In the genomic region with DNA sequence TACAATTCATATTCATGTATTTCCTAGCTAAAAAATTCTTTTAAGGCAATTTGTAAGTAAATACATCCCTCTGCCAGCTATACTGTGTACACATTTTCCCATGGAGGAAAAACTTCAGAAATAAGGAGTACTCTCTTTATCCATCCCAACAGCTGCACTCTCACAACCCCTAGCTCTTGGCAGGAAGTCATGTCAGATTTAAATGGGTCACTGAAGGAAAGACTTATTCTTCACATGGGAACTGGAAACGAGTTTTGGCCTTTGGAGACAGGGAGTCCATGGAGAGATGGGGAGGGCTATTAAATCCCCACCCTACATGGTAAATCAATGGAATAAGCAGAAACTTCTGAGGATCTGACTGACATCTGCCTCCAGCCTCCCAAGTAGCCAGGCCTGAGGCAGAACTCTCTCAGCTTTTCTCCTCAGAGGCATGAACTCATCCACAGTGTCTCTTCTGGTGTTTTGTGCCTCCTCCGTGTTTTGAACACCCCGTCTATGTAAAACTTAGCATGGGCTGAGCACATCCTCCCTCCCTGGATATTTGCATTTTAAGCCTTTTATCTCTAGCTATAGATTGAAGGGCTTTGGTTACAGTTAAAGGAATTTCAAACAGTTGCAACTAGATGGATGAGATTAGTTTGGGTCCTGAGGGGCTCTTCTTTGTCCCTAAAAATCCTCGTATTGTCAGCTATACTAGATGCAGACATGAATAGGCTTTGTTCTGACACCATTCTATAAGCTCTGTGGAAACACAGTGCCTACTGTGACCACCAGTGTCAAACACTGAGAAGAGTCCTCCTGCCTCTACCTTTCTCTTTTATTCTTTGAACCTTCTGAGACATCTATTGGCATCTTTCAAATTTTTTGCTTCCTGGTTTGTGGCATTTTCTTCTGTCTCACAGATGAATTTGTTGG, we compare ENCODE assay signal across 23 mouse cellular contexts.
A peak's percentile ranks its signal among the peaks of the same experiment; 100 is the strongest.
DNase-seq lines count a peak whose midpoint lies in the region; ATAC-seq and TF ChIP-seq lines count a peak whose summit lies in the region.
"Had no signal": no experiment of that assay in that cellular context is flagged by ENCODE, and none has a peak within 500 bp of the region (broad histone marks: within the 10 kb centered on the region; RNA-seq: fewer than 3 reads in every experiment).

No protein-coding gene starts in this region.

- no peak for TF ChIP-seq CTCF in lung, embryonic 14.5 days (IDR thresholded peaks at IDR 0.05; ENCODE audit: low read depth)
- no peak for TF ChIP-seq CTCF in lung, adult 2 months (IDR thresholded peaks at IDR 0.05; ENCODE audit: insufficient read depth, low read length)

- no peaks in the 10 kb centered on the region for H3K27me3 ChIP-seq in kidney, embryonic 15.5 days
- no peaks in the 10 kb centered on the region for H3K27me3 ChIP-seq in lung, embryonic 14.5 days (ENCODE audit: insufficient read depth, low read length)
- H3K27me3 ChIP-seq in midbrain, embryonic 13.5 days: no peaks in the 10 kb centered on the region
- H3K27me3 ChIP-seq: heart, embryonic 12.5 days; hindbrain, embryonic 15.5 days; liver, embryonic 12.5 days; stomach, embryonic 15.5 days had no signal

- H3K4me1 ChIP-seq in kidney, embryonic 15.5 days: 0 out of 2 replicates have a peak, but pooled peaks cover 2% of the 10 kb centered on the region
- no peaks in the 10 kb centered on the region for H3K4me1 ChIP-seq in lung, embryonic 14.5 days (ENCODE audit: insufficient read depth)
- H3K4me1 ChIP-seq in lung, adult 2 months (ENCODE audit: control insufficient read depth, insufficient read depth, low read length): no peaks in the 10 kb centered on the region
- peaks cover 8% of the 10 kb centered on the region for H3K4me1 ChIP-seq in midbrain, embryonic 13.5 days (replicated peaks)
- H3K4me1 ChIP-seq: heart, embryonic 12.5 days; liver, embryonic 12.5 days; stomach, embryonic 15.5 days had no signal

- TF ChIP-seq POLR2A in lung, adult 2 months (IDR thresholded peaks at IDR 0.05; ENCODE audit: borderline replicate concordance, extremely low read depth, low read depth, low read length): no peak

- H3K27ac ChIP-seq in kidney, embryonic 15.5 days: no peak overlapping the region
- H3K27ac ChIP-seq in lung, embryonic 14.5 days (ENCODE audit: low read depth): no peak overlapping the region
- no peak overlapping the region for H3K27ac ChIP-seq in midbrain, embryonic 13.5 days
- H3K27ac ChIP-seq: hindbrain, embryonic 15.5 days; liver, embryonic 12.5 days; macrophage; stomach, embryonic 15.5 days had no signal

- no peaks in the 10 kb centered on the region for H3K9me3 ChIP-seq in kidney, embryonic 15.5 days (replicated peaks)
- H3K9me3 ChIP-seq in lung, embryonic 14.5 days (ENCODE audit: low read depth, low read length): no peaks in the 10 kb centered on the region
- no peaks in the 10 kb centered on the region for H3K9me3 ChIP-seq in midbrain, embryonic 13.5 days
- H3K9me3 ChIP-seq: heart, embryonic 12.5 days; hindbrain, embryonic 15.5 days; liver, embryonic 12.5 days; stomach, embryonic 15.5 days had no signal

- peak; percentile 89 for DNase-seq in heart, adult 11 months
- DNase-seq in heart, postnatal 4 days: no peak
- no peak for DNase-seq in kidney, adult 8-10 months
- peak; percentile 6 for DNase-seq in lung, embryonic 14.5 days
- DNase-seq in lung, adult 2 months: no peak
- DNase-seq in layer of hippocampus, adult 8-10 months (ENCODE audit: low spot score in 2 of 2): no peak
- DNase-seq: adrenal gland, postnatal 14 days; cerebellum, adult 11-12 months; cerebellum, adult 9-11 months; gastrocnemius, postnatal 25 days; kidney, adult 18-20 months; liver, postnatal 0 days; lung, postnatal 10 days; right cerebral cortex, postnatal 25 days had no signal

- H3K36me3 ChIP-seq in kidney, embryonic 15.5 days: no peaks in the 10 kb centered on the region
- H3K36me3 ChIP-seq in lung, embryonic 14.5 days (ENCODE audit: insufficient read depth): no peaks in the 10 kb centered on the region
- no peaks in the 10 kb centered on the region for H3K36me3 ChIP-seq in midbrain, embryonic 13.5 days
- H3K36me3 ChIP-seq: heart, embryonic 12.5 days; hindbrain, embryonic 15.5 days; liver, embryonic 12.5 days; stomach, embryonic 15.5 days had no signal

- ATAC-seq in kidney, embryonic 15.5 days (replicated peaks; ENCODE audit: low FRiP score): peak; percentile 29; the same call in 1 of the 2 replicates
- ATAC-seq in lung, embryonic 14.5 days (ENCODE audit: insufficient read depth): no peak
- ATAC-seq in midbrain, embryonic 13.5 days: 0 out of 2 replicates have a peak, but pooled peaks have one; percentile 56
- ATAC-seq: CD4-positive, CD25-positive, alpha-beta regulatory T cell, adult 4 months; forebrain, embryonic 14.5 days; liver, embryonic 12.5 days; liver, postnatal 0 days had no signal

- 38% methylated on average over 4 of the region's 4 CpGs for WGBS in kidney, embryonic 15.5 days
- 49% methylated on average over 4 of the region's 4 CpGs for WGBS in lung, embryonic 14.5 days
- WGBS in lung, adult 2 months: 53% methylated on average over 4 of the region's 4 CpGs
- 8% methylated on average over 4 of the region's 4 CpGs for WGBS in midbrain, embryonic 13.5 days

- H3K4me3 ChIP-seq in kidney, embryonic 15.5 days (replicated peaks): no peak overlapping the region
- H3K4me3 ChIP-seq in lung, embryonic 14.5 days (ENCODE audit: low read depth, low read length): no peak overlapping the region
- no peak overlapping the region for H3K4me3 ChIP-seq in lung, adult 2 months (replicated peaks; ENCODE audit: extremely low read depth, low read depth, low read length)
- H3K4me3 ChIP-seq in midbrain, embryonic 13.5 days (replicated peaks): no peak overlapping the region
- H3K4me3 ChIP-seq: heart, embryonic 12.5 days; hindbrain, embryonic 15.5 days; liver, embryonic 12.5 days; stomach, embryonic 15.5 days had no signal

- H3K9ac ChIP-seq in kidney, embryonic 15.5 days: no peak overlapping the region
- H3K9ac ChIP-seq in lung, embryonic 14.5 days: no peak overlapping the region
- no peak overlapping the region for H3K9ac ChIP-seq in midbrain, embryonic 13.5 days (replicated peaks)
- H3K9ac ChIP-seq: heart, embryonic 12.5 days; hindbrain, embryonic 15.5 days; liver, embryonic 12.5 days; liver, postnatal 0 days; stomach, embryonic 15.5 days had no signal

- no peak overlapping the region for H3K4me2 ChIP-seq in kidney, embryonic 15.5 days
- H3K4me2 ChIP-seq in lung, embryonic 14.5 days: no peak overlapping the region
- H3K4me2 ChIP-seq in midbrain, embryonic 13.5 days (replicated peaks): no peak overlapping the region
- H3K4me2 ChIP-seq: heart, embryonic 12.5 days; hindbrain, embryonic 15.5 days; liver, embryonic 12.5 days; stomach, embryonic 15.5 days had no signal

Comparison
In these comparisons a context has a peak if more than half of its experiments do, and no peak if none do; other contexts are left out.
1. DNase-seq: peak in heart, adult 11 months (single experiment) and lung, embryonic 14.5 days (single experiment); none in heart, postnatal 4 days (single experiment), kidney, adult 8-10 months (0 of 2), lung, adult 2 months (single experiment) and layer of hippocampus, adult 8-10 months (0 of 2).